Mouse (Mus musculus): ENCODE measurements around the gene Ackr4.

GRCm38 (mm10) chr9:104157291-104157690 lies 30.6 kb upstream of the Ackr4 start:
- TF ChIP-seq GATA1 (IDR thresholded peaks at IDR 0.05; ENCODE audit: borderline replicate concordance, low read length), result no peak
- TF ChIP-seq FLI1 (IDR thresholded peaks at IDR 0.05; ENCODE audit: low read length), result no peak

Measured in megakaryocyte, embryonic 14.5 days (primary cell).